Mouse (Mus musculus): ENCODE measurements around the gene Apobec4. TPM values are rescaled to one million over a fixed set of nuclear protein-coding genes. Genes with fewer than 3 reads are reported as not detected.
A peak's percentile ranks its signal among the peaks of the same experiment; 100 is the strongest.
"Not testable (repeated sequence)": the region's sequence is repeated elsewhere in the genome, so short reads cannot be mapped to it uniquely, and the experiment has no call there.

Apobec4 gene
- total RNA-seq, 1 experiment = not detected

GRCm38 (mm10) chr1:152779071-152779737 is 28.9 kb downstream of the Apobec4 start:
- Histone ChIP-seq H3K4me3 (ENCODE audit: insufficient read depth in 1 of 2, low read depth in 1 of 2, low read length in 2 of 2, poor library complexity in 1 of 2, severe bottlenecking in 1 of 2) (peak overlapping the region in 1 of 2 experiments; percentile 3; a peak in 1 of 4 replicates), H3K9me3 (ENCODE audit: control insufficient read depth, insufficient read depth, low read depth, low read length) (no peaks in the 10 kb centered on the region), H3K36me3 (ENCODE audit: control insufficient read depth, insufficient read depth, low read length, poor library complexity, severe bottlenecking) (peaks cover 6% of the 10 kb centered on the region), H3K9ac (ENCODE audit: insufficient read depth, low read depth, low read length, poor library complexity, severe bottlenecking) (no peak overlapping the region), H3K27ac (ENCODE audit: insufficient read depth, low read depth, low read length, poor library complexity, severe bottlenecking) (no peak overlapping the region), H3K4me1 (ENCODE audit: control insufficient read depth in 2 of 2, insufficient read depth in 2 of 2, low read length in 2 of 2, poor library complexity in 1 of 2) (peaks cover 0 to 2% of the 10 kb centered on the region in 2 experiments; a peak in 1 of 4 replicates)
- peak; percentile 70 for DNase-seq (ENCODE audit: low read depth, low spot score)
- in situ Hi-C loops (cut with MboI; ENCODE audit: low sequenced_read_pairs in 2 of 2, unreplicated experiment in 2 of 2) = loop anchor here (25.0 kb wide), 2 partner anchors 308 to 608 kb away; no protein-coding TSS in a partner anchor
- TF ChIP-seq ZC3H11A (IDR thresholded peaks at IDR 0.05; ENCODE audit: borderline replicate concordance, low read depth, low read length) (peak; percentile 29; the same call in 1 of the 2 replicates), ZNF384 (IDR thresholded peaks at IDR 0.05; ENCODE audit: low read depth, low read length) (no peak), MAFK (IDR thresholded peaks at IDR 0.05; ENCODE audit: insufficient read depth, low read depth, low read length) (no peak)

DNA sequence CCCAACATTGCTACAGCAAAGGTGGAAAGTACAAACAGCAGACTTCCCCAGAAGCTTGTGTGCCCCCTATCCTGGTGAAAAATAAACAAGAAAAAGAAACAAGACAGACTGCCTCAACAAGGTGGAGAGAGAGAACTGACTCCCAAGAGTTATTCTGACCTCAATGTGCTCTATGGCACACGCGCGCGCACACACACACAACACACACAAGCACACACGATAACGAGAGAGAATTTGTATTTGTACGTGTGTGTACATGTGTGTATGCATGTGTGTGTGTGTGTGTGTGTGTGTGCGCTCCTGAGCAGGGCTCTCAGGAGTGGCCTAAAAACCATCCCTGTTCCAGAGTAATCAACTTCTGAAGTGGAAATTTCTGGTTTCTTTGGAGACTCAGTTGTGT is 34.3 kb downstream of the Apobec4 start:
- H3K9ac ChIP-seq (ENCODE audit: insufficient read depth, low read depth, low read length, poor library complexity, severe bottlenecking) = no peak overlapping the region
- no peak overlapping the region for H3K27ac ChIP-seq (ENCODE audit: insufficient read depth, low read depth, low read length, poor library complexity, severe bottlenecking)
- no peaks in the 10 kb centered on the region for H3K36me3 ChIP-seq (ENCODE audit: control insufficient read depth, insufficient read depth, low read length, poor library complexity, severe bottlenecking)
- in situ Hi-C loops (cut with MboI; ENCODE audit: low sequenced_read_pairs in 2 of 2, unreplicated experiment in 2 of 2) = loop anchor here (25.0 kb wide), 2 partner anchors 303 to 603 kb away; no protein-coding TSS in a partner anchor
- no peak overlapping the region for H3K4me3 ChIP-seq (ENCODE audit: insufficient read depth in 1 of 2, low read depth in 1 of 2, low read length in 2 of 2, poor library complexity in 1 of 2, severe bottlenecking in 1 of 2)
- H3K9me3 ChIP-seq (ENCODE audit: control insufficient read depth, insufficient read depth, low read depth, low read length) = no peaks in the 10 kb centered on the region
- DNase-seq (ENCODE audit: low read depth, low spot score) = no peak
- TF ChIP-seq HCFC1 (IDR thresholded peaks at IDR 0.05; ENCODE audit: borderline replicate concordance, insufficient read depth, low read length) (no peak), CHD2 (IDR thresholded peaks at IDR 0.05; ENCODE audit: low read depth, low read length) (no peak), ZC3H11A (IDR thresholded peaks at IDR 0.05; ENCODE audit: borderline replicate concordance, low read depth, low read length) (no peak), MAFK (IDR thresholded peaks at IDR 0.05; ENCODE audit: insufficient read depth, low read depth, low read length) (no peak)
- peaks cover 0 to 2% of the 10 kb centered on the region in 2 experiments; a peak in 1 of 4 replicates for H3K4me1 ChIP-seq (ENCODE audit: control insufficient read depth in 2 of 2, insufficient read depth in 2 of 2, low read length in 2 of 2, poor library complexity in 1 of 2)

- H3K4me1 ChIP-seq (ENCODE audit: control insufficient read depth in 2 of 2, insufficient read depth in 2 of 2, low read length in 2 of 2, poor library complexity in 1 of 2); H3K9ac ChIP-seq (ENCODE audit: insufficient read depth, low read depth, low read length, poor library complexity, severe bottlenecking); H3K36me3 ChIP-seq (ENCODE audit: control insufficient read depth, insufficient read depth, low read length, poor library complexity, severe bottlenecking); H3K4me3 ChIP-seq (ENCODE audit: insufficient read depth in 1 of 2, low read depth in 1 of 2, low read length in 2 of 2, poor library complexity in 1 of 2, severe bottlenecking in 1 of 2); H3K9me3 ChIP-seq (ENCODE audit: control insufficient read depth, insufficient read depth, low read depth, low read length); DNase-seq (ENCODE audit: low read depth, low spot score); H3K27ac ChIP-seq (ENCODE audit: insufficient read depth, low read depth, low read length, poor library complexity, severe bottlenecking): not testable (repeated sequence)
- in situ Hi-C loops (cut with MboI; ENCODE audit: low sequenced_read_pairs in 2 of 2, unreplicated experiment in 2 of 2) = loop anchor here (25.0 kb wide), 2 partner anchors 302 to 602 kb away; no protein-coding TSS in a partner anchor
Measured at GRCm38 (mm10) chr1:152785446-152785845, 35.1 kb downstream of the Apobec4 start.

GRCm38 (mm10) chr1:152786953-152787352 is 36.6 kb downstream of the Apobec4 start:
- Histone ChIP-seq H3K27ac (ENCODE audit: insufficient read depth, low read depth, low read length, poor library complexity, severe bottlenecking) (no peak overlapping the region), H3K36me3 (ENCODE audit: control insufficient read depth, insufficient read depth, low read length, poor library complexity, severe bottlenecking) (no peaks in the 10 kb centered on the region), H3K4me3 (ENCODE audit: insufficient read depth in 1 of 2, low read depth in 1 of 2, low read length in 2 of 2, poor library complexity in 1 of 2, severe bottlenecking in 1 of 2) (no peak overlapping the region), H3K9ac (ENCODE audit: insufficient read depth, low read depth, low read length, poor library complexity, severe bottlenecking) (no peak overlapping the region), H3K4me1 (ENCODE audit: control insufficient read depth in 2 of 2, insufficient read depth in 2 of 2, low read length in 2 of 2, poor library complexity in 1 of 2) (peaks cover 2 to 10% of the 10 kb centered on the region in 2 experiments; a peak in 2 of 4 replicates), H3K9me3 (ENCODE audit: control insufficient read depth, insufficient read depth, low read depth, low read length) (no peaks in the 10 kb centered on the region)
- no peak for DNase-seq (ENCODE audit: low read depth, low spot score)
- TF ChIP-seq CHD2 (IDR thresholded peaks at IDR 0.05; ENCODE audit: low read depth, low read length) (no peak), ZC3H11A (IDR thresholded peaks at IDR 0.05; ENCODE audit: borderline replicate concordance, low read depth, low read length) (no peak), ZNF384 (IDR thresholded peaks at IDR 0.05; ENCODE audit: low read depth, low read length) (no peak)
- in situ Hi-C loops (cut with MboI; ENCODE audit: low sequenced_read_pairs in 2 of 2, unreplicated experiment in 2 of 2) = loop anchor here (25.0 kb wide), 2 partner anchors 300 to 600 kb away; no protein-coding TSS in a partner anchor

- in situ Hi-C loops (cut with MboI; ENCODE audit: low sequenced_read_pairs in 2 of 2, unreplicated experiment in 2 of 2) = loop anchor here (25.0 kb wide), 2 partner anchors 299 to 599 kb away; no protein-coding TSS in a partner anchor
- H3K27ac ChIP-seq (ENCODE audit: insufficient read depth, low read depth, low read length, poor library complexity, severe bottlenecking) = no peak overlapping the region
Measured at GRCm38 (mm10) chr1:152788121-152788660, 37.8 kb downstream of the Apobec4 start.

More at GRCm38 (mm10) chr1:152788121-152788660, 37.8 kb downstream of the Apobec4 start:
- no peak for DNase-seq (ENCODE audit: low read depth, low spot score)
- Histone ChIP-seq H3K9ac (ENCODE audit: insufficient read depth, low read depth, low read length, poor library complexity, severe bottlenecking) (no peak overlapping the region), H3K4me1 (ENCODE audit: control insufficient read depth in 2 of 2, insufficient read depth in 2 of 2, low read length in 2 of 2, poor library complexity in 1 of 2) (peaks cover 7 to 12% of the 10 kb centered on the region in 2 experiments), H3K36me3 (ENCODE audit: control insufficient read depth, insufficient read depth, low read length, poor library complexity, severe bottlenecking) (no peaks in the 10 kb centered on the region), H3K9me3 (ENCODE audit: control insufficient read depth, insufficient read depth, low read depth, low read length) (no peaks in the 10 kb centered on the region), H3K4me3 (ENCODE audit: insufficient read depth in 1 of 2, low read depth in 1 of 2, low read length in 2 of 2, poor library complexity in 1 of 2, severe bottlenecking in 1 of 2) (no peak overlapping the region)
- TF ChIP-seq ZC3H11A (IDR thresholded peaks at IDR 0.05; ENCODE audit: borderline replicate concordance, low read depth, low read length) (0 out of 2 replicates have a peak, but pooled peaks have one; percentile 0), MAFK (IDR thresholded peaks at IDR 0.05; ENCODE audit: insufficient read depth, low read depth, low read length) (no peak)
